Mouse (Mus musculus) c-Kit-positive CD71-positive TER-119-positive erythroid progenitor cells, embryonic 14.5 days (primary cell): ENCODE results near the gene Olfr884.

Experiments used
- DNase-seq: peaks from one replicate; pipeline ENCODE4 v3.0.0-alpha.2; 2013; ENCODE audit warnings: low spot score

Gene Olfr884

GRCm38 (mm10) chr9:38046255-38046654, at the start of gene Olfr884:
Olfr884 (plus strand) TSS chr9:38046555.
- no peak for DNase-seq

GRCm38 (mm10) chr9:37998581-37999204, 47.7 kb upstream of the Olfr884 start:
- DNase-seq: no peak

GRCm38 (mm10) chr9:38000021-38000420, 46.3 kb upstream of the Olfr884 start:
- DNase-seq: no peak

DNA sequence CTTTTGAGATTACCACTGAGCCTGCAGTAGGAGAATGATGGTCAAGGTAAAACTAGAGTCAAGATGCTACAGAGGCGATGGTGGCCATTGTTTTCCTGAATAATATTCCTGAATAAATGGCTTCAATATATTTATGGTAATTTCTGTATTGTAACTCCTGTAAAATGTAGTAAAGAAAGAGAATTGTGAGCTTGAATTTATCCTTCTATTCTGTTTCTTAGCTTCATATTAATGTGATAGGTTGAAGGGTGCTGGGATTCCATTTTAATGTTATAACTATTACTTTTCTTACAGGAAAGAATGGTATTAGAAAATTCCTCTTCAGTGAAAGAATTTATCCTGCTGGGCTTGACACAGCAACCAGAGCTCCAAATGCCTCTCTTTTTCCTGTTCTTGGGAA, 20.8 kb upstream of the Olfr884 start, which contains the start of gene Olfr883:
TSS of gene Olfr883 (plus strand) at position 301 of the 400 bp plus-strand sequence.
- DNase-seq: no peak

DNA sequence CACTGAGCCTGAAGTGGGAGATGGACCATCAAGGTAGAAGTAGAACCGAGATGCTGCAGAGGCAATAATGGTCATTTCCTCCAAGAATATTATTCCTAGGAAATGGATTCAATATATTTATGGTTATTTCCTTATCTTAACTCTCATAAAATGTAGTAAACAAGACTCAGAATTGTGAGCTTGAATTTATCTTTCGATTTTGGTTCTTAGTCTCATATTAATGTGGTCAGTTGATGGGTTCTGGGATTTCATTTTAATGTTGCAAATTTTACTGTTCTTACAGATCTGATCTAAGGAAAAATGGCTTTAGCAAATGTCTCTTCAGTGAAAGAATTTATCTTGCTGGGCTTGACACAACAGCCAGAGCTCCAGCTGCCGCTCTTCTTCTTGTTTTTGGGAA, 14.7 kb downstream of the Olfr884 start, which contains the start of gene Olfr885:
TSS of gene Olfr885 (plus strand) at position 301 of the 400 bp plus-strand sequence.
- no peak for DNase-seq

DNA sequence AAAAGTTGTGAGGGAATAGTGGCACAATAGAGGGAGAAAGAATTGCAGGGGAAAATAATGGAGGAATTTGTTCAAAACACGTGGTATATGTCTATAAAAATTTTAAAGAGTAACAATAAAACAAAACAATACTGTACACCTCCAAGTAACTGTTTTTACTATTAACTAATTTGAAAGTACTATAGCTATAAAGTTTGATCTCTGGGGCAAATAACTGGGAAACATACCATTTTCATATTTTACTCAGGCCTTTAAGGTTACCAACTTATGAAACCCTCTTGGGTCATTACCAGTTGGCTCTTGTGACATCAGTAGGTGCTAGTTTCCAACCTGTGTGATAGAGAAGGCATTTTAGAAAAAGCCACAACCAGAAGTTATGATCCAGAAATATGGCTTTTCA, 37.4 kb downstream of the Olfr884 start, which contains the start of gene Olfr887:
TSS of gene Olfr887 (plus strand) at position 301 of the 400 bp plus-strand sequence.
- DNase-seq: no peak
